Mouse (Mus musculus): ENCODE data around the gene Plxnb1.

The Plxnb1 gene

GRCm38 (mm10) chr9:109095137-109095982 is at the start of gene Plxnb1:
Gene Plxnb1, plus strand, starts transcription at chr9:109095389.
- DNase-seq (ENCODE audit: low spot score in 2 of 2), result peak; percentile 60 to 71

DNA sequence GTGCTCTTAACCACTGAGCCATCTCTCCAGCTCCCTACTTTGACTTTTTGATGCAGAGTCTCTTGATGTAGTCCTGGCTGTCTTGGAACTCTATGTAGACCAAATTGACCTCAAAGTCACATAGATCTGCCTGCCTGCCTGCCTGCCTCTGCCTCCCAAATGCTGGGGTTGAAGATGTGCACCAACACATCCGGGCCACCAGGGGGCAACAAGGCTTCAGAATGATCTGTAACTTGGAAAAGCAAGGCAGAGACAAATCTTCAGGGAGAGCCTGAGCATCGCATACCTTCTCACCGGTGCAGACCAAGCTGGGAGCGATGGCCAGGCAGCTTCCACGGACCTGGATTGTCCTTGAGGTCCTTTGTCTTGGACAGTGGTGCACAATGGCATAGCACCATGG is 48.9 kb upstream of the Plxnb1 start:
- peak in 1 of 2 experiments; percentile 44 for DNase-seq (ENCODE audit: low spot score in 2 of 2)

DNA sequence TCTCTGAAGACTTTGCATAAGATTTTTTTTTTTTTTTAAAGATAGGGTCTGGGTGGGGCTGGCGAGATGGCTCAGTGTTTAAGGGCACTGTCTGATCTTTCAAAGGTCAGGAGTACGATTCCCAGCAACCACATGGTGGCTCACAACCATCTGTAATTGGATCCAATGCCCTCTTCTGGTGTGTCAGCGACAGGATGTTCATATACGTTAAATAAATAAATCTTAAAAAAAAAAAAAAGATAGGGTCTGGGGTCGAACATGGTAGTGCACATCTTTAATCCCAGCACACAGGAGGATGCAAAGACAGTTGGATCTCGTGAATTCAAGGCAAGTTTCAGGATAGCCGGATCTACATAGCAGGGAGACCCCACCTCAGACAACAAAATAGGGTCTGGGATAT is 45.9 kb upstream of the Plxnb1 start:
- DNase-seq (ENCODE audit: low spot score in 2 of 2), result no peak

- DNase-seq (ENCODE audit: low spot score in 2 of 2), result no peak
Observed at GRCm38 (mm10) chr9:109049996-109050673, 45.1 kb upstream of the Plxnb1 start.

DNA sequence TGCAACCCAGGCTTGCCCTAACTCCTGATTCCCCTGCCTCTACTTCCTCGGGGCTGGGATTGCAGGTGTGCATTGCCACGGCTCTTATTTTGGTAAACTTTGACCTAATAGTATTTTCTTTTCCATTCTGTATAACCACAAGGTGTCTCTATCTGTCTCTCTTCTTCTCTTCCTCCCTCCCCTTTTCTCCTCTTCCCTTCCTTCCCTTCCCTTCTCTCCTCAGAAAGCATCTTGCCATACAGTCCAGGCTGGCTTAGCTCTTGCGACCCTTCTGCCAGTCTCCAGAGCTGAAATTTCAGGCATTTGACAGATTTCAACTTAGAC is 44.6 kb upstream of the Plxnb1 start:
- no peak for DNase-seq (ENCODE audit: low spot score in 2 of 2)

- no peak for DNase-seq (ENCODE audit: low spot score in 2 of 2)
Observed at GRCm38 (mm10) chr9:109051011-109051501, 44.1 kb upstream of the Plxnb1 start.

DNA sequence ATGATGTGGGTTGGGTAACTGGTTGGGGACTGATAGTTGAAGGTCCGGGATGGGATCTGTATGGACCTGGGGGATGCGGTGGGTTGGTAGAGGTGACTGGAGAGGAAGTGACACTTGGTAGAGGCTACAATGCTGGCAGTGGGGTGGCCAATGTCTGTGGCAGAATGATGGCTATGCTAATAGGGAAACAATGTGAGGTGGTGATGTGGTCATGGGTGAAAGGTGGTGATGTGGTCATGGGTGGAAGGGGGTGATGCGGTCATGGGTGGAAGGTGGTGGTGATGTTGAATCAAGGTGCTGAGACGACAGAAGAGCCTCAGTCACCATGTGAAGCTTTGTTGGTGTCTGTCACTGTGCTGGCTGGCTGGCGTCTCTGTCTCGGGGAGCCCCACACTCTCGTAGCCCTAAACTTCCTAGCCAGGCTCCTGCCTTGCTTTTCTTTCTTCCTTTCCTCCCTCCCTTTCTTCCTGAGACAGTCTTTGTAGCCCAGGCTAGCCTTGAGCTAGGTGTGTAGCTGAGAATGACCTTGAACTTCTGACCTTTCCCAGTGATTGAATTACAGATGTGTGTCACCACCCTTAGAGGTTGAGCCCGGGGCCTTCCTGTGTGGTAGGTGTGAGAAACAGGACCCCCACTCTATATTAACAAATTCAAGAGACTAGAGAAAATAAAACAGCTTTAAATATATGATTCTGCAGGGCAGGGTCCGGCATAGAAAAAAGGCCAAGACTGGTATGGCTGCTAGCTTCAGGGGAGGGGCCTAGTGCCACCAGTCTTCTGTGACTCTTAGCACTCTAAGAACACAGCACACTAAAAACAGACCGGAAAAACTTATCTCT is 43.3 kb upstream of the Plxnb1 start:
- no peak for DNase-seq (ENCODE audit: low spot score in 2 of 2)

DNA sequence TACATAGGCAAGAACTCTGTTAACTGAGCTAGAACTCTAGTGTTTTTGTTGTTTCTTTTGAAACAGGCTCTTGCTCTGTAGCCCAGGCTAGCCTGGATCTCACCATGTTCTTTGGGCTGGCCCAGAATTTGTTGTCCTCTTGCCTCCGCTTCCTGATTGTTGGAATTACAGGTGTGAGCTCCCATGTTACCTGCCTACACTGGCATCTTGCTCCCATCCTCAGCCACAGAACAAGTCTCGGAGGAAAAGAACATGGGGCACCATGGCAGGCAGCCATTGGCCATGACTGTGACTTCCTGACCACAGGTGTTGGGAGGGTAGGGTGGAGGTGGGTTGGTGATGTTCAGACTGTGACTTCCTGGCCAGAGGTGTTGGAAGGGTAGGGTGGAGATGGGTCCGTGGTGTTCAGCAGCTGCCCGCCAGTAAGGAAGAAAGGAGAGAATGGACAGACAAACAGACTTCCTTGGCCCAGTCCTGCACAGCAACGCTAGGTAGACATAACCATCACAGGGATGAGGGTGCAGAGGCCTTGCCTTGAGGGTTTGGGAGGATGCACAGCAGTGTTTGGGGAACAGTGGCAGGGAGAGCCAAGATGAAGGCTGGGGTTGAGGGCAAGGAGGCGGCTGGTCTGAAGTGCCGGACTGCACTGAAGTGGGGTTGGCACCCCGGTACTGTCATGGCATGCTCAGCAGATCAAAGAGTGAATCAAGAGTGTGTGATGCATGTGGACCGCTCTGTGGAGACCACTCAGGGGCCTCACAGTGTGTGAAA is 42.5 kb upstream of the Plxnb1 start:
- no peak for DNase-seq (ENCODE audit: low spot score in 2 of 2)

- DNase-seq (ENCODE audit: low spot score in 2 of 2), result no peak
Observed at GRCm38 (mm10) chr9:109053366-109053765, 41.8 kb upstream of the Plxnb1 start.

- no peak for DNase-seq (ENCODE audit: low spot score in 2 of 2)
Observed at GRCm38 (mm10) chr9:109053851-109054250, 41.3 kb upstream of the Plxnb1 start.

GRCm38 (mm10) chr9:109054712-109055111 is 40.5 kb upstream of the Plxnb1 start:
- peak; percentile 74 to 81 for DNase-seq (ENCODE audit: low spot score in 2 of 2)

GRCm38 (mm10) chr9:109055271-109056030 is 39.7 kb upstream of the Plxnb1 start:
- peak in 1 of 2 experiments; percentile 29 for DNase-seq (ENCODE audit: low spot score in 2 of 2)

DNA sequence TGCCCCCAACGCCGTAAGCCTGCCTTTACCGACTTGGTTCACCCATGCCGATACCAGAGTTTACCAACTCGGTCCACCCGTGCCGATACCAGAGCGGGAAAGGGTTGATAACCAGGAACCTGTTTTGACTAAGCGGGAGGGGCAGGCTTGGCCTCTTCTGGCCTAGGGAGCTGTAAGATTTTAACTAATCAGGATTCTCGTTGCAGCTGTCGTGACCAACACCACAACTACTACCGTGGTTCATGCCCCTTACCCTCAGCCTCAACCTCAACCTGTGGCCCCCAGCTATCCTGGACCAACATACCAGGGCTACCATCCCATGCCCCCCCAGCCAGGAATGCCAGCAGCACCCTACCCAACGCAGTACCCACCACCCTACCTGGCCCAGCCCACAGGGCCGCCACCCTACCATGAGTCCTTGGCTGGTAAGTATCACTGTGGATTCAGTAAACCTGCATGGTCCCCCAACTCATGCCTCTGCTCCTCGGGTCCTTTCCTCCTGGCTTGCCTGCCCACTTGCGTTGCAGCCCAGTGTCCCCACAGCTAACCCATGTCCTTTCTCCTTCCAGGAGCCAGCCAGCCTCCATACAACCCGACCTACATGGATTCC is 39.0 kb upstream of the Plxnb1 start:
- no peak for DNase-seq (ENCODE audit: low spot score in 2 of 2)

DNA sequence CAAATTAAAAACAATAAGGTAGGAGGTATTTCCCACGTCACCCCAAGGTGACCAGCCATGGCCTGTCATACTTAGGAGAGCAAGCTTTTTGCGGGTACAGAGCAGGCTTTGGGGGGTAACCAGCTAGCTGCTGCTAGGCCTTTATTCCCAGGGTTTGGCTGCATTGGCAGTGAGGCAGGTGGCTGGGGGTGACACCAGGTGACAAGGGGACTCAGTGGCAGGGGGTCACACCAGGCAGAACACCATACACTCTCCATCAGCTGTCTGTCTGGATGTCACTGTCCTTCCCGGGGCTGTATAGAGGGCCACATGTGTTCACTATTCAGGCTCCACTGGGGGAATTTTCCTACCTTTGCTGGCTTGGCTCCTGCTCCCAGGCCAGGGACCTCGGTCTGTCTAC is 38.3 kb upstream of the Plxnb1 start:
- no peak for DNase-seq (ENCODE audit: low spot score in 2 of 2)

DNA sequence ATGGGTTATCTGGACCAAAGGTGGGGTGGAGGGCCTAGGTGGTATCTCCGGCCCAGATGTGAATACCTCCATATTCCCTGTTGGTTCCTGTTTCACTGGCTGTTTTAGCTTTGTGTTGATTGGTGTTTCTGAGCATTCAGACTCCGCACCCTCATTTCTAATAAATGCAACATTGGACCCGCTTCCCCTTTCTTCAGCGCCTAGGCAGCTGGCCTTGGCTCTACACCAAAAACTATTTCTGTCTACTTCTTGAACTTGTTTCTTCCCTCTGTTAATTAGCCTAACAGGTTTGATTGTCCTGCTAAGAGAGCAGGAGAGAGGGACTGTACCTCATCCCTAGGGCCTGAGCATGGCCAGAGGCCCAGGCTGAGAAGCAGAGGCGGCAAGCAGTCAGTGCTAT is 37.6 kb upstream of the Plxnb1 start:
- no peak for DNase-seq (ENCODE audit: low spot score in 2 of 2)

GRCm38 (mm10) chr9:109058006-109058765 is 37.0 kb upstream of the Plxnb1 start:
- no peak for DNase-seq (ENCODE audit: low spot score in 2 of 2)

GRCm38 (mm10) chr9:109059136-109059903 is 35.9 kb upstream of the Plxnb1 start, which contains the start of gene Trex1:
Gene Trex1, minus strand, starts transcription at chr9:109059734.
- DNase-seq (ENCODE audit: low spot score in 2 of 2), result peak; percentile 90 to 96

DNA sequence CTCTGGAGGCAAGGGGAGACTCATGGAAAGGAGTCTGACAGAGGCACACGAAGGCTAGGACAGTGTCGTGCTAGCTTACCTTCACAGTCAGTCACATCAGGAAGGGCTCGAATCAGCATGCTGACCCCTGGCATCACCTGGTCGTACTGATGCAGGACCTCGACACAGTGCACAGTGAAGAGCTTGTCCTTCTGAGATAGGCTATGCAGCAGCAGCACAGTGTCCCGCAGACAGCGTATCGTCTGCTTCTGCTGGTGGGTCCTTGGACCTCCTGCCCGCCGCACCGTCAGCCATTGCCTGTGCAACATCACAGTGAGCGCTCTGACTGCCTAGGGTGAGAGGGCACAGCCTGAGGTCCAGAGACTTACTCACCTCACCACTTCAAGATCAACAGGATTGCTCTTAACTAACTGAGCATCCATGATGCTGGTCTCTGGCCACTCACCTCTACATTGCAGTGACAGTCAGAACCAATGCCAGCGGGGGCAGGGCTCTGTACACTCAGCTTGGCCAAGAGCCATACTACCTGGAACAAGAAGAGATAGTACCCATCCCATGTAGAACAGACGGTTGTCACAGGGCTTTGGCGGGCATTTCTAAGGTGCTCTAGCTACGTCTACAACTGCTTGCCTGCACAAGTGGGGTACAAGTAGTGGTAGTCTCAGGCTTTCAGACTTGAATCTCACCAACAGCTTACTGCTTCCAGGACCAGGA is 34.8 kb upstream of the Plxnb1 start:
- DNase-seq (ENCODE audit: low spot score in 2 of 2), result no peak

Data from right cerebral cortex, adult 2 months (tissue).